Mouse (Mus musculus): ENCODE measurements around the gene Ffar1.

DNA sequence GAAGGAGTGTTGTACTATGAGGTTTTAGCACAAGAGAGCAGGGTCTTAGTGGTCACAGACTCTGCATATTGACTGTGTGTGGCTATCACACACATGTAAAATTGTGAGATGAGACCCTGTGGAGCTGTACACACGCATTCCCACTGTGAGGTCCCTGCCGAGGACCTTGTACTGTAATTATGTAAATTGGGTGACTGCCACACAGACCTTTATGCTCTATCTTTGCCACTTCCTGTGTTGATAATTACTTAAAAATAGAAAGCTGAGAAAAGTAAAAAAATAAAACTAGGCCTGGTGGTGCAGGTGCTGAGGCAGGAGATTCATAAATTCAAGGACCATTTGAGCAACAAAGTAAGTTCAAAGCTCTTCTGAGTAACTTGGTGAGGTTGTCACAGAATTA is 29.3 kb upstream of the Ffar1 start:
- TF ChIP-seq CTCF (IDR thresholded peaks at IDR 0.05; ENCODE audit: low read depth) (no peak), EP300 (IDR thresholded peaks at IDR 0.05; ENCODE audit: low read depth) (no peak)

Data from liver, embryonic 14.5 days (tissue).